Comparison of ENCODE assay signal across 12 mouse cellular contexts in the genomic region with DNA sequence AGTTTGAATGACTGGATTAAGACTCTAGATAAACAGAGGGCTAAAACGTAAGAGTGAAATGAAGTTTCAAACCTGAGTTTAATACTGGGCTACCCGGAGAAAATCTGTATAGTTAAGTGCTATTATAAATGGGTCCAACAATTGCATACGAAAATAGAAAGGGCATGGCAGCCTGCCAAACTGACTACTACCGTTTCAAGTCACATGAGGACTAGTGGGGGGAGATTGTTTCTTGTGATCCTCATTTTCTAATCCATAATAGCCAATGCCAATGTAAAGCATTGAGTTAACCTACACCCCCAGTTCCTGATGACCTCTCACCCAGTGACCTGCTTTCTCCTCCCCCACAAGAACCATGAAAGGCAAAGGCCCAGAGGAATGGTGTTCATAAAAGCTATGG. TPM values are rescaled to one million over a fixed set of nuclear protein-coding genes. Genes with fewer than 3 reads are reported as not detected.
DNase-seq lines count a peak whose midpoint lies in the region; ATAC-seq lines count a peak whose summit lies in the region.
"Had no signal": no experiment of that assay in that cellular context is flagged by ENCODE, and none has a peak within 500 bp of the region (broad histone marks: within the 10 kb centered on the region; RNA-seq: fewer than 3 reads in every experiment).

No protein-coding gene starts in this region.

- intact Hi-C loops in left cerebral cortex, postnatal 4 days (cut with DNase I): loop anchor here (5.0 to 10.0 kb wide), 2 partner anchors 96 to 302 kb away; no protein-coding TSS in a partner anchor
- intact Hi-C loops in left cerebral cortex, postnatal 36 days (cut with DNase I): loop anchor here (5.0 to 10.0 kb wide), 5 partner anchors 89 to 458 kb away; a partner anchor contains a TSS

- no peaks in the 10 kb centered on the region for H3K36me3 ChIP-seq in forebrain, embryonic 10.5 days (replicated peaks)
- H3K36me3 ChIP-seq in forebrain, embryonic 15.5 days: no peaks in the 10 kb centered on the region
- H3K36me3 ChIP-seq: embryonic facial prominence, embryonic 15.5 days; limb, embryonic 10.5 days had no signal

- no peak for ATAC-seq in CD4-positive, CD25-positive, alpha-beta regulatory T cell, adult 4 months
- ATAC-seq in forebrain, embryonic 15.5 days (replicated peaks): no peak
- ATAC-seq: midbrain, embryonic 16.5 days had no signal

- H3K4me3 ChIP-seq in forebrain, embryonic 10.5 days: no peak overlapping the region
- no peak overlapping the region for H3K4me3 ChIP-seq in forebrain, embryonic 15.5 days
- H3K4me3 ChIP-seq: embryonic facial prominence, embryonic 15.5 days; limb, embryonic 10.5 days had no signal

- no peak overlapping the region for H3K9ac ChIP-seq in forebrain, embryonic 15.5 days (replicated peaks)
- H3K9ac ChIP-seq: embryonic facial prominence, embryonic 15.5 days had no signal

- WGBS in forebrain, embryonic 10.5 days: 89% methylated on average over 4 of the region's 4 CpGs
- WGBS in forebrain, embryonic 15.5 days: 33% methylated on average over 4 of the region's 4 CpGs

- no peak overlapping the region for H3K27ac ChIP-seq in forebrain, embryonic 10.5 days
- no peak overlapping the region for H3K27ac ChIP-seq in forebrain, embryonic 15.5 days (replicated peaks)
- H3K27ac ChIP-seq: embryonic facial prominence, embryonic 15.5 days; limb, embryonic 10.5 days had no signal

- no peak overlapping the region for H3K4me2 ChIP-seq in forebrain, embryonic 15.5 days (replicated peaks)
- H3K4me2 ChIP-seq: embryonic facial prominence, embryonic 15.5 days had no signal

- no peaks in the 10 kb centered on the region for H3K9me3 ChIP-seq in forebrain, embryonic 10.5 days
- no peaks in the 10 kb centered on the region for H3K9me3 ChIP-seq in forebrain, embryonic 15.5 days
- H3K9me3 ChIP-seq: embryonic facial prominence, embryonic 15.5 days; limb, embryonic 10.5 days had no signal

- no peaks in the 10 kb centered on the region for H3K27me3 ChIP-seq in forebrain, embryonic 10.5 days (ENCODE audit: poor library complexity, severe bottlenecking)
- H3K27me3 ChIP-seq in forebrain, embryonic 15.5 days: no peaks in the 10 kb centered on the region
- H3K27me3 ChIP-seq: embryonic facial prominence, embryonic 15.5 days had no signal

- DNase-seq in CD4-positive, CD25-positive, alpha-beta regulatory T cell, adult 2 months (ENCODE audit: low read depth, low spot score): peak; percentile 53
- peak; percentile 9 for DNase-seq in left cerebral cortex, postnatal 4 days
- DNase-seq in left cerebral cortex, postnatal 36 days (ENCODE audit: low spot score in 2 of 2): no peak
- peak; percentile 41 to 55 for DNase-seq in heart, adult 9 months (ENCODE audit: low spot score in 2 of 2)
- DNase-seq in kidney, postnatal 4 days: peak; percentile 40 to 56
- DNase-seq in forebrain, embryonic 10.5 days (ENCODE audit: extremely low spot score, low spot score): no peak
- DNase-seq: thymus, postnatal 14 days had no signal

- peaks cover 26% of the 10 kb centered on the region for H3K4me1 ChIP-seq in forebrain, embryonic 10.5 days
- H3K4me1 ChIP-seq in forebrain, embryonic 15.5 days: peaks cover 15% of the 10 kb centered on the region

RNA-seq across cellular contexts. Expression of a gene that starts 2.4 kb away (rescaled TPM):
- 10 to 100 TPM; 24.0 to 28.3 TPM for polyA plus RNA-seq in CD4-positive, CD25-positive, alpha-beta regulatory T cell, adult 4 months (2017; shearing (Covaris generic))
- total RNA-seq in left cerebral cortex, postnatal 4 days (2021): 10 to 100 TPM; 62.3 to 66.2 TPM
- 10 to 100 TPM; 61.1 to 64.1 TPM for total RNA-seq in left cerebral cortex, postnatal 36 days (2021)
- polyA plus RNA-seq in forebrain, embryonic 10.5 days (2016; fragmentation: Nextera tagmentation; extraction: Ambion mirVana): 21.8 and 22.1 TPM in 2 replicates
- 60.3 and 71.5 TPM in 2 replicates for polyA plus RNA-seq in forebrain, embryonic 15.5 days (2015; fragmentation: Nextera tagmentation; extraction: Ambion mirVana)

Comparison
In these comparisons a context has a peak if more than half of its experiments do, and no peak if none do; other contexts are left out.
1. DNase-seq: peak in CD4-positive, CD25-positive, alpha-beta regulatory T cell, adult 2 months (single experiment), left cerebral cortex, postnatal 4 days (single experiment), heart, adult 9 months (2 of 2) and kidney, postnatal 4 days (2 of 2); none in left cerebral cortex, postnatal 36 days (0 of 2) and forebrain, embryonic 10.5 days (single experiment).